Mouse (Mus musculus): ENCODE results near the gene Ptafr. TPM values are rescaled to one million over a fixed set of nuclear protein-coding genes. Genes with fewer than 3 reads are reported as not detected.

Gene Ptafr
- polyA plus RNA-seq (2015; fragmentation: Nextera tagmentation; extraction: Ambion mirVana), result 0.56 and 0.74 TPM in 2 replicates

- H3K4me1 ChIP-seq, result no peaks in the 10 kb centered on the region
- H3K4me3 ChIP-seq, result no peak within 1 kb of the TSS
- H3K9ac ChIP-seq, result no peak within 1 kb of the TSS
- 38% methylated on average over 4 of the region's 4 CpGs for WGBS
- H3K36me3 ChIP-seq, result no peaks in the 10 kb centered on the region
- no peaks in the 10 kb centered on the region for H3K9me3 ChIP-seq
- ATAC-seq (ENCODE audit: insufficient number of reproducible peaks, insufficient read depth, low FRiP score, low TSS enrichment, low read depth), result no peak
- no peak within 1 kb of the TSS for H3K27ac ChIP-seq
- H3K4me2 ChIP-seq, result no peak within 1 kb of the TSS
- H3K27me3 ChIP-seq, result no peaks in the 10 kb centered on the region
Observed at GRCm38 (mm10) chr4:132563965-132564364, at the start of gene Ptafr. Ptafr (plus strand) TSS chr4:132564067.

GRCm38 (mm10) chr4:132514555-132515135 is 49.2 kb upstream of the Ptafr start:
- WGBS, result under 1% methylated on average over 21 of the region's 21 CpGs
- Histone ChIP-seq H3K36me3 (no peaks in the 10 kb centered on the region), H3K27ac (peak overlapping the region; percentile 86), H3K4me1 (peaks cover 14% of the 10 kb centered on the region), H3K27me3 (no peaks in the 10 kb centered on the region), H3K9ac (peak overlapping the region; percentile 65), H3K9me3 (no peaks in the 10 kb centered on the region), H3K4me3 (peak overlapping the region; percentile 51), H3K4me2 (peak overlapping the region; percentile 90)
- no peak for ATAC-seq (ENCODE audit: insufficient number of reproducible peaks, insufficient read depth, low FRiP score, low TSS enrichment, low read depth)

- H3K4me1 ChIP-seq, result peaks cover 13% of the 10 kb centered on the region
- H3K4me2 ChIP-seq, result peak overlapping the region; percentile 90
- peak overlapping the region; percentile 86 for H3K27ac ChIP-seq
- peak overlapping the region; percentile 51 for H3K4me3 ChIP-seq
- H3K9ac ChIP-seq, result peak overlapping the region; percentile 65
- 20% methylated on average over 22 of the region's 22 CpGs for WGBS
- ATAC-seq (ENCODE audit: insufficient number of reproducible peaks, insufficient read depth, low FRiP score, low TSS enrichment, low read depth), result peak; percentile 96
- no peaks in the 10 kb centered on the region for H3K27me3 ChIP-seq
- H3K9me3 ChIP-seq, result no peaks in the 10 kb centered on the region
- H3K36me3 ChIP-seq, result no peaks in the 10 kb centered on the region
Observed at GRCm38 (mm10) chr4:132515369-132516155, 48.3 kb upstream of the Ptafr start.

GRCm38 (mm10) chr4:132518066-132518465 is 45.8 kb upstream of the Ptafr start:
- no peak overlapping the region for H3K27ac ChIP-seq
- no peaks in the 10 kb centered on the region for H3K27me3 ChIP-seq
- no peak overlapping the region for H3K9ac ChIP-seq
- ATAC-seq (ENCODE audit: insufficient number of reproducible peaks, insufficient read depth, low FRiP score, low TSS enrichment, low read depth), result no peak
- H3K4me1 ChIP-seq, result peaks cover 10% of the 10 kb centered on the region; the same call in 1 of the 2 replicates
- H3K4me3 ChIP-seq, result no peak overlapping the region
- no peaks in the 10 kb centered on the region for H3K36me3 ChIP-seq
- WGBS, result 78% methylated on average over 8 of the region's 8 CpGs
- no peaks in the 10 kb centered on the region for H3K9me3 ChIP-seq
- H3K4me2 ChIP-seq, result no peak overlapping the region

- H3K9ac ChIP-seq, result no peak overlapping the region
- no peaks in the 10 kb centered on the region for H3K27me3 ChIP-seq
- WGBS, result 92% methylated on average over 3 of the region's 3 CpGs
- ATAC-seq (ENCODE audit: insufficient number of reproducible peaks, insufficient read depth, low FRiP score, low TSS enrichment, low read depth), result no peak
- H3K4me2 ChIP-seq, result no peak overlapping the region
- H3K4me3 ChIP-seq, result no peak overlapping the region
- peaks cover 6% of the 10 kb centered on the region for H3K4me1 ChIP-seq
- H3K9me3 ChIP-seq, result no peaks in the 10 kb centered on the region
- no peak overlapping the region for H3K27ac ChIP-seq
- no peaks in the 10 kb centered on the region for H3K36me3 ChIP-seq
Observed at GRCm38 (mm10) chr4:132519188-132519587, 44.7 kb upstream of the Ptafr start.

- Histone ChIP-seq H3K4me3 (no peak overlapping the region), H3K4me2 (0 out of 2 replicates have a peak overlapping the region, but pooled peaks have one; percentile 3), H3K36me3 (peaks cover under 1% of the 10 kb centered on the region), H3K9ac (peak overlapping the region; percentile 21; the same call in 1 of the 2 replicates), H3K27ac (peak overlapping the region; percentile 60), H3K27me3 (no peaks in the 10 kb centered on the region), H3K9me3 (no peaks in the 10 kb centered on the region), H3K4me1 (peaks cover 10% of the 10 kb centered on the region)
- 20% methylated on average over 11 of the region's 11 CpGs for WGBS
- ATAC-seq (ENCODE audit: insufficient number of reproducible peaks, insufficient read depth, low FRiP score, low TSS enrichment, low read depth), result no peak
Observed at GRCm38 (mm10) chr4:132524321-132524741, 39.5 kb upstream of the Ptafr start.

GRCm38 (mm10) chr4:132524808-132525207 is 39.1 kb upstream of the Ptafr start:
- no peak overlapping the region for H3K4me2 ChIP-seq
- H3K36me3 ChIP-seq, result peaks cover 6% of the 10 kb centered on the region
- H3K27ac ChIP-seq, result peak overlapping the region; percentile 60
- WGBS, result 48% methylated on average over 6 of the region's 6 CpGs
- no peaks in the 10 kb centered on the region for H3K27me3 ChIP-seq
- no peak overlapping the region for H3K4me3 ChIP-seq
- peaks cover 10% of the 10 kb centered on the region for H3K4me1 ChIP-seq
- ATAC-seq (ENCODE audit: insufficient number of reproducible peaks, insufficient read depth, low FRiP score, low TSS enrichment, low read depth), result no peak
- H3K9ac ChIP-seq, result no peak overlapping the region; the same call in 1 of the 2 replicates
- no peaks in the 10 kb centered on the region for H3K9me3 ChIP-seq

GRCm38 (mm10) chr4:132526678-132527077 is 37.2 kb upstream of the Ptafr start:
- no peaks in the 10 kb centered on the region for H3K9me3 ChIP-seq
- H3K4me2 ChIP-seq, result no peak overlapping the region
- H3K9ac ChIP-seq, result no peak overlapping the region
- peaks cover 22% of the 10 kb centered on the region for H3K36me3 ChIP-seq
- H3K27me3 ChIP-seq, result no peaks in the 10 kb centered on the region
- WGBS, result 43% methylated on average over 2 of the region's 2 CpGs
- no peak overlapping the region for H3K27ac ChIP-seq
- H3K4me1 ChIP-seq, result peaks cover 12% of the 10 kb centered on the region
- ATAC-seq (ENCODE audit: insufficient number of reproducible peaks, insufficient read depth, low FRiP score, low TSS enrichment, low read depth), result no peak; the same call in 1 of the 2 replicates
- H3K4me3 ChIP-seq, result no peak overlapping the region

GRCm38 (mm10) chr4:132527917-132528522 is 35.8 kb upstream of the Ptafr start:
- Histone ChIP-seq H3K4me3 (no peak overlapping the region), H3K27ac (no peak overlapping the region), H3K9me3 (no peaks in the 10 kb centered on the region), H3K4me1 (peaks cover 21% of the 10 kb centered on the region), H3K9ac (no peak overlapping the region), H3K27me3 (no peaks in the 10 kb centered on the region), H3K36me3 (peaks cover 24% of the 10 kb centered on the region), H3K4me2 (no peak overlapping the region)
- WGBS, result 87% methylated on average over 8 of the region's 8 CpGs
- no peak for ATAC-seq (ENCODE audit: insufficient number of reproducible peaks, insufficient read depth, low FRiP score, low TSS enrichment, low read depth)

- Histone ChIP-seq H3K9ac (no peak overlapping the region), H3K4me2 (no peak overlapping the region), H3K4me3 (no peak overlapping the region), H3K4me1 (peaks cover 22% of the 10 kb centered on the region), H3K36me3 (peaks cover 24% of the 10 kb centered on the region), H3K27me3 (no peaks in the 10 kb centered on the region), H3K27ac (no peak overlapping the region), H3K9me3 (no peaks in the 10 kb centered on the region)
- ATAC-seq (ENCODE audit: insufficient number of reproducible peaks, insufficient read depth, low FRiP score, low TSS enrichment, low read depth), result no peak
- WGBS, result 83% methylated on average over 4 of the region's 4 CpGs
Observed at GRCm38 (mm10) chr4:132529344-132529743, 34.5 kb upstream of the Ptafr start.

- Histone ChIP-seq H3K27ac (no peak overlapping the region), H3K4me3 (no peak overlapping the region), H3K9ac (no peak overlapping the region), H3K4me1 (peaks cover 19% of the 10 kb centered on the region), H3K9me3 (no peaks in the 10 kb centered on the region), H3K27me3 (no peaks in the 10 kb centered on the region), H3K4me2 (no peak overlapping the region), H3K36me3 (peaks cover 24% of the 10 kb centered on the region)
- 95% methylated on average over 20 of the region's 20 CpGs for WGBS
- ATAC-seq (ENCODE audit: insufficient number of reproducible peaks, insufficient read depth, low FRiP score, low TSS enrichment, low read depth), result no peak
Observed at GRCm38 (mm10) chr4:132530033-132530804, 33.6 kb upstream of the Ptafr start.
